Mouse (Mus musculus) thymus, postnatal 0 days (tissue): ENCODE measurements around the gene Ccdc170. TPM values are rescaled to one million over a fixed set of nuclear protein-coding genes. Genes with fewer than 3 reads are reported as not detected.
"Not testable (repeated sequence)": the region's sequence is repeated elsewhere in the genome, so short reads cannot be mapped to it uniquely, and the experiment has no call there.

Experiments
- DNase-seq: peaks from one replicate; pipeline ENCODE4 v3.0.0-alpha.2; 2015; ENCODE audit warnings: low spot score
- polyA plus RNA-seq: library from polyadenylated mRNA; unstranded; fragments of >200 nt; fragmentation: Nextera tagmentation; extraction: Ambion mirVana; gene quantifications from 2 replicates; pipeline ENCODE4 v1.2.1, GENCODE M21; 2015

Ccdc170 gene
- polyA plus RNA-seq: 0.15 and 0.23 TPM in 2 replicates

- no peak for DNase-seq
Observed at GRCm38 (mm10) chr10:4482355-4482754, at the start of gene Ccdc170. Ccdc170 (plus strand) TSS chr10:4482502.

GRCm38 (mm10) chr10:4432996-4433755 lies 49.1 kb upstream of the Ccdc170 start:
- peak; percentile 45 for DNase-seq

GRCm38 (mm10) chr10:4433871-4434270 lies 48.4 kb upstream of the Ccdc170 start:
- not testable (repeated sequence) for DNase-seq

DNA sequence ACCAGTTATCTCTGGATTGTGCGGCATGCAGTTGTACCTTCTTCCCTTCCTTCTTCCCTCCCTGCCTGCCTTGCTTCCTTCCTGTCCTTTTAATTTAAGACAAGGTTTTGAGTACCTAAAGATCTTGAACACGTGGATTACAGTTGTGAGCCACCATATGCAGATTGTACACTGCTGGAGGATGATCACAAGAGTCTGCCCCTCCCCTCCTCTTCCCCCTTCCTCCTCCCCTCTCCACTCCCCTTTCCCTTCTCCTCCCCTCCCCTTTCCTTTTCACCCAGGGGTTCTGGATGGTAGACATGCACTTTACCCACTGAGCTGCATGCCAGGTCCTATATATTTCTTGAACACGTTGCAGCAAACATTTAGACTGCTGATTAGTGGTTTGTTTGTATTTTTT lies 46.9 kb upstream of the Ccdc170 start:
- DNase-seq: no peak

DNA sequence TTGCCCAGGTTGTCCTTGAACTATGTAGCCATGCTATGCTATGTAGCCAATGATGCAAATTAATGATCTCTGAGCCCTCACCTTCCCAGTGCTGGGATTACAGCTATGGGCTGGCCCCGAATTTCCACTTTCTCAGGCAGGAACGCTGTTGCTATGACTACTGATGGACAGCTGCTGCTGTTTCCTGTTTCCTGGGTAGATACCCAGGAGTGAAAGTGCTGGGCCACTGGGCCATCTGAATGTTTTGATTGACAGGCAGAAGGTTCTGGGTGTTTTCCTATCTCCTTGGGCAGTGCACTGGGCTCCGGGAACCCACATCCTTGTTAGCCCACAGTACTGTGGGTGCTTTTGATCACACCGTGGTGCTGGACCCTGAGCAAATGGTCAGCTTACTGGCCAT lies 25.9 kb upstream of the Ccdc170 start:
- DNase-seq: no peak

- DNase-seq: no peak
Observed at GRCm38 (mm10) chr10:4460201-4460600, 22.1 kb upstream of the Ccdc170 start.

DNA sequence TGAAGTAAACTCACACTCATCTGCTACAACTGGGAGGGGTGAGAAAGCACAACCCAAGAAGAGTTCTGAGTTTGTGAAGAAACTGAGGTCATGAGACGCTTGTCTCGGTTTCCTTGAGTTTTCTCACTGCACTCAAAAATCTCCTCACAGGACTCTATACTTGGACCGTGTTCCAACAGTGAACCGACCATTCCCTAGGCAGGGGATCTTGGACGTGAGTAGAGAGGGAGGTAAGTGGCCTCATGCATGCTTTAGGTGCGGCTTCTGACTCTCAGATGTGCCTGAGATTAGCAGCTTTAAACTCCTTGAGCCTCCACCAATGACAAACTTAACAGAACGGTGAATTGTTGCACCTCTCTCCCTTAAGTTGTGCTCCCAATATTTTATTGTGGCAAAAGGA lies 16.5 kb upstream of the Ccdc170 start:
- no peak for DNase-seq

DNA sequence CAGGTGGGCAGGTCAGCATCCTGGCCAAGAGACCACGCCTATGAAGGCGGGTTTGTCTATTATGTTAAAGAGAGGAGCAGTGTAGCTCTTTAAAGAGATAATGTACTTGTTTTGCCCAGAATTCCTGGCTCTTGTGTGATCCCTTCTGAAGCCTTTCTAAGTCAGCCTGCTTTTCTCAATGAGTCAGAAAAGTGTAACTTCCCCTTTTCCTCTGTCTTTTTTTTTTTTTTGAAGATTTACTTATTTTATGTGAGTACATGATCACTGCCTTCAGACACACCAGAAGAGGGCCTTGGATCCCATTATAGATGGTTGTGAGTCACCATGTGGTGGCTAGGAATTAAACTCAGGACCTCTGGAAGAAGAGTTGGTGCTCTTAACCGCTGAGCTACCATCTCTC lies 12.9 kb upstream of the Ccdc170 start:
- DNase-seq: no peak

DNA sequence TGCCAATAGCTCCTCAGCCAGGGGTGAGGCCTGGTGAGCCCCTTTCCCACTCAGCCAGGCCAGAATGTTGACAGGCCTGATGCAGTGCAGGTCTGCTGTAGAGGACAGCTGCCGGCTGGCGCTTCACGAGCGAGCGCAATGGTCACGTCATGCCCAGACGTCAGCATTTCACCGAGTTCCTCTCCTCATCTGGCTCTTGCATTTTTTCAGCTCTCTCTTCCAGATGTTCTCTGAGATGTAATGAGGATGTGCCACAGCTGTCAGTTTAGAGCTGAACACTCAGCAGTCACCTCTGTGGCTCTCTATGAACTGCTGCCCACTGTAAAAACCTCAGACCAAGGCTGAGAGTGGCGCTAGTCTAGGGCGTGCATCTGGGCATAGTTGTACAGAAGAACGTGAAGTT lies 8.7 kb upstream of the Ccdc170 start:
- no peak for DNase-seq

DNA sequence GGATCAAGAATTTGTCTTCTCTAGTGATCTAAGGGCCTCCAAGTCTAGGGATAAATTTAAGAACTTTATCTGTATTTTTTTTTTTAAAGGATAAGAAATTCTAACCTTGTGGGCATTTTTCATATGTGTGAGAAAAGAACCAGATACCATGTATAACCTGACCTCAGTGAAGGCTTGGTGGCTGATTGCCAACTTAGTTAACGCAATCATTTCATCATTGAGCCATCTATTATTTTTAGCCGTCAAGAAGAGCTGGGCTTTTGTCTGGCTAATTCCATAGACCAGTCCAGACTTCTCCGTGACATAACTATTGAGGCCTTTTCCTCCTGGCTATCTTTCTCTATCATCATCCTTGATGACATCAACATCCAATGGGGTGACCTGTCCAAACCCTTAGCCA lies 6.9 kb upstream of the Ccdc170 start:
- no peak for DNase-seq

DNA sequence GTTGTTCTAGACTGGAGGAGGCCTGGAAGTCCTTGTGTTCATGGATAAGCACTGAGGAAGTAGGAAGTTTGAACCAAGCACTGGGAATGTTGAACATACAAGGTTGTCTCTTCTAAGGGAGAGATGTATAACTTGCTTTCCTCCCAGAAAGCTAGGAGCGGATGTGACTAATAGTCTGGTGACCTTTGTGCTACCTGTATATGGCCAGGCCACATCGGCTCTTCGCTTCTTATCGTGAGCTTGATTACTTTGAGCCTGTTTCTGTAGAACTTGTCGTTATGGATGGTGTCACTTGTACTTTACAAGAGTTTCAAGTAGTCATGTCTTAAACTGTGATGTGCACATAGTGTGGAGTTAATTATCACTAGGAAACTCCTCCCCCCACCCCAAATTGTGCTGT lies 5.7 kb upstream of the Ccdc170 start:
- no peak for DNase-seq

DNA sequence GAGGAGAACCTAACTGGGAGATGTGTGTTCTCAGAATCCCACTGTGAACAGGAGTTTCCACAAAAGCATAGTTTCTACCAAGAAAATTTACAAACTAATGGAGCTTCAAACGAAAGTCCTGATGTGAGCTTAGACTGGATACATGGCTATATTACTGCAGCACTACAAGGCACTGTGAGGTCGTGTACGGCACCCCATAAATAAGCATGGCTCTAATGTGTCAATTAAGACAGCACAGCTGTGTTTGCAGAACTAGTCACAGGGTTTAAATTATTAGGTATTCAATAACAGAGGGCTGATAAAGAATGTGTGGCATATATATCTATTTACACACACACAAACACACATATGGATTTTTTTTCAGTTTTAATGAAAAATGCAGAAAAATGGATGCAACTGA lies 1.4 kb upstream of the Ccdc170 start:
- no peak for DNase-seq

DNA sequence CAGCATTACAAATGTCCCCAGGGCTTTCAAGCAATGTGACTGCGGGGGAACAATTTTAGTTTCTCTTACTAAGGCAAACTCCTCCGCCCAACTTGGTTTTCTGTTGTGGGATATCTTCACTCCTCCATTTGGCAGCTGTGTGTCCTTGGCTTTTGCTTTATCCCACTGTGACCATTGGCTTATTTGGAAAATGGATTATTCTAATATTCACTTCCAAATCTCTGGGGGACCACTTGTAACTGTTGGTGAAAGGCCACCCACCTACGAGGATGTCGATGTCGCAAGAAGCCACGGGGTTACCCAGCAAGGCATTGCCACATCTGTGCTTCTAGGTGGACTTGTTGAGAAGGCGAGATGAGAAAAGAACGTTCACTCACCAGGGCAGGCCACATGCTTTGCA lies 607 bp upstream of the Ccdc170 start:
- no peak for DNase-seq

DNA sequence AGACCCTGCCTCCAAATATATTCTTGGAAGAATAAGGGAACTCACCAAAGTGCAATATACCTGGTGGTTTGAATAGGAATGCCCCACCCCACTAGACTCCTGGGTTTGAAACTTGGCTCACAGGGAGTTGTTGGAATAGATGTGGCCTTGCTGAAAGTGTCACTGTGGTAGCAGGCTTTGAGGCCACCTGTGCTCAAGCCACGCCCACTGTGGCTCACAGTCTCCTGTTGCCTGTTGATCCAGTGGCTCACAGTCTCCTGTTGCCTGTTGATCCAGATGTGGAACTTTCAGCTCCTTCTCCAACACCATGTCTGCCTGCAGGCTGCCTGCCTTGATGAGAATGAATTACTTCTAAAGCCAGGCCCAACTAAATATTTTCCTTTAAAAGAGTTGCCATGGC lies 1.5 kb downstream of the Ccdc170 start:
- DNase-seq: no peak

- DNase-seq: no peak
Observed at GRCm38 (mm10) chr10:4484986-4485385, 2.7 kb downstream of the Ccdc170 start.

DNA sequence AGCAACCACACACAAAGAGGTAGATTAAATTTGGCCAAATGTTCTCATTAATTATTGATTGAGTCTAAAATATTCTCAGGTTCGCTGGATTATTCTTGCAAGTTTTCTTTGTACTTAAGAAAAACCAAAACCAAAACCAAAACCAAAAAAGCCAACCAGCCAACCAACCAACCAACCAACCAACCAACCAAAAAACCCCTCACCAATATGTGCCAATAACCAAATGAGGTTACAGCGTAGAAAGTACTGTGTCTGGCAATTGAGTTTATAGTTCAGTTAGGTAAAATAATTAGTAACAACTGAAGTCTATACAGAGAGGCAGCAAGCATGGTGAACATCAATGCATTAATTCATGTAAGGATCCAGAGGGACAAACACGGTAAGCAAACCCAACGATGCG lies 7.6 kb downstream of the Ccdc170 start:
- DNase-seq: no peak

DNA sequence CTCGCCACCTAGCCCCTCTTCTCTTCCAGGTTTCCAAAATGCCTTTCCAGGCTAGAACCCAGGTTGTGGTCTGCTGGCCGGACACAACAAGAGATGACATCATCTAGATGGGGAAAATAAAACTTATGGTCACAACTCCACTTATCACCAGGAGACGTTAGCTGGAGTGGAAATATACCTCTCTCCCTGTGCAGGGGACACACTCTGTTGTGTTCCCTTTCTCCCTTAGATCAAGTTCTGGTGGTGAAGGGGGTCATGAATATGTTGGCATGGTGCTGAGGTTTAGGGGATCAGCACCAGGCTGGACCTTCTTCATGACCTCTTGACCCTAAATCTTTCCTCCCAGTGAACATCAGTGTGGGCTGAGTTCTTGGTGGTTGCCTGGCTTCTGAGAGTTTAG lies 9.0 kb downstream of the Ccdc170 start:
- DNase-seq: no peak

- DNase-seq: no peak
Observed at GRCm38 (mm10) chr10:4492045-4492444, 9.7 kb downstream of the Ccdc170 start.

DNA sequence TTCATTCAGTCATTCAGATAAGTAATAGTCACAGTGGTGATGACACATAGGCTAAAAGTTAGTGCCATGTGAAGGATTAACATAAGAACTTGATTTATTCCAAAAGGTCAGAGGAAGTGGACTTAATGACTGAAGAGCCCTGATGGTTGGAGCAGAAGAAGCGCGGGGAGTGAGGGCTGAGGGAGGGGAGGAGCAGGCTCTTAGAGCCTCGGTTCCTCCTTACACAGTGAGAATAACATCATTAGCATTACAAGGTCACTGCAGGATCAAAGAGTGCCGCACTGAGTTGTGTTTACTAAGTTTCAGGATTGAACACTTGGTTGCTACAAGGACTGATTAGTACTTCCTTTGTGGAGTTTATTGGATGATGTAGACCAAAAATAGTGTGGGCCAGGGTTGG lies 10.6 kb downstream of the Ccdc170 start:
- no peak for DNase-seq

- no peak for DNase-seq
Observed at GRCm38 (mm10) chr10:4503251-4503650, 20.9 kb downstream of the Ccdc170 start.

- no peak for DNase-seq
Observed at GRCm38 (mm10) chr10:4512725-4513124, 30.4 kb downstream of the Ccdc170 start.

- no peak for DNase-seq
Observed at GRCm38 (mm10) chr10:4517614-4518013, 35.3 kb downstream of the Ccdc170 start.

DNA sequence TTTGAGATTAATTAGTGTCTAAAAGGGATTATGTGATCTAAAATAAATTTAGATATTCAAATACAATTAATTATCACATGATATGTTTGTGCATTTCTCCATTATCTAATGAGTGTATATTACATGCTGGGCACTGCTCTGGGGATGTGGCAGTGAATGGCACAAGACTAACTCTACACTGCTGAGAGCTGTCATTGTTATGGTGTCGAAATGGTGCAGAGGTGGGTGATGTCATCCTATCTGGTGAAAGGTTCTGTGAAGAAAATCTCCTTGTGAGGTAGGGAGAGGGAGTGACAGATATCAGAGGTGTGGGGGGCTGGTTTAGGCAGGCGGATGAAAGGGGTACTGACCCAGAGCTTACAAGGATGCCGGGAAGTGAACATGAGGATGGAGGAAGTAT lies 37.3 kb downstream of the Ccdc170 start:
- no peak for DNase-seq
